Mouse (Mus musculus): Measurements from ENCODE around the gene Depp1.

The Depp1 gene

DNA sequence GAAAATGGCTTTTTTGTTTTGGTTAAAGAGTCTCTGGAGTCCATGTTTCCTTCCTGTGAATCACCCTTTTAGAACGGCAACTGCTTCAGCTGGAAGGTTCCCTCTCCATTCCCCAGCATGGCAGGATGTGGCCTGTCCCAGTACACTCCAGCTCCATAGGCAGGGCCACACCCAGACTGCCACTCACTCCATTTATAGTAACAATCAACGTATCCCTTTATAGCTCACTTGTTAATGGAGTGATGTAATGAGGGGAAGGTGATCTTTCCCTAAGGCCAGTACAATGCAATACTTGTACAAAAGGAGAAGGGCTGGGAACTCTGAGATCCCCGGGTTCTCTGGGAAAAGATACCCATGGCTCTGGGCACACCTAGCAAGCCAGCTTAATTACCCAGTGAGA, 6.1 kb upstream of the Depp1 start:
- in situ Hi-C loops (cut with MboI; ENCODE audit: unreplicated experiment in 2 of 2) = no loop called here

DNA sequence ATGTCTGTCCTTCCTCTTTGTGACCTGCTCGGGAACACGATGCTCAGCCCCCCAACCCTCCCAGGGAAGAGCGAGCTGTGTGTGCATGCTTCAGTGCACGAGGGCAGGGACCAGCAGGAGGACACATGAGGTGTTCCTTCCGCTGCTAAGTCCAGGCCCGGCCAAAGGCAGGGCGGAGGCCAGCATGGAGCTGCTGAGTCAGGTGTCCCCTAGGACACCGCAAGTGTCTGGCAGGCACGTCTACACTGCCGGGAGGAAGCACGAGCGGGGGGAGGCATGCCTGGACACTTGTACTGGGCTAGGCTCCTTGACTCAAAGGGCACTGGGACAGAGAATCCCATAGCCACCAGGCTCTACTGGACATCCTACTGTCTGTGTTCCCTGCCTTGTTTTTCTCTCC, 2.6 kb upstream of the Depp1 start:
- in situ Hi-C loops (cut with MboI; ENCODE audit: unreplicated experiment in 2 of 2) = no loop called here

DNA sequence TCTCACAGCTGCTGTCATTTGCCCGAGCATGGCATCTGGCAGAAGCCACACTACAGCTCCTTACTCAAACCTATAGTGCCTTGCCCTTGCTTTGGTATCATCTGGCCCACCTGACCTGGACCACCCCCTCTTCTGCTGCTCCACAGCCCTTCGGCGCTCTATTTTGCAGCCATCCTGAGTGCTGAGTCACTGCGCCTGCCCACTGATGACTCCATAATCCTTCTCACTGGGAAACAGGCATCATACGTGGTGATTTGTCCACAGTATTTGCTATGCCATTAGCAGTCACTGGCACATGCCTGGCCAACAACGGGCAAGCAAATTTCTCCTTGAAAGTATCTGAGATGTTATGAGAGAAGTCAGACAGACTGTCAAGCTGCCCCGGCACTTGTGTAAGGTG, 598 bp upstream of the Depp1 start:
- in situ Hi-C loops (cut with MboI; ENCODE audit: unreplicated experiment in 2 of 2) = loop anchor here (5.0 to 10.0 kb wide), 4 partner anchors 47 to 1175 kb away; partner anchors contain the start of gene Cxcl12 (in 1 of the 2)

DNA sequence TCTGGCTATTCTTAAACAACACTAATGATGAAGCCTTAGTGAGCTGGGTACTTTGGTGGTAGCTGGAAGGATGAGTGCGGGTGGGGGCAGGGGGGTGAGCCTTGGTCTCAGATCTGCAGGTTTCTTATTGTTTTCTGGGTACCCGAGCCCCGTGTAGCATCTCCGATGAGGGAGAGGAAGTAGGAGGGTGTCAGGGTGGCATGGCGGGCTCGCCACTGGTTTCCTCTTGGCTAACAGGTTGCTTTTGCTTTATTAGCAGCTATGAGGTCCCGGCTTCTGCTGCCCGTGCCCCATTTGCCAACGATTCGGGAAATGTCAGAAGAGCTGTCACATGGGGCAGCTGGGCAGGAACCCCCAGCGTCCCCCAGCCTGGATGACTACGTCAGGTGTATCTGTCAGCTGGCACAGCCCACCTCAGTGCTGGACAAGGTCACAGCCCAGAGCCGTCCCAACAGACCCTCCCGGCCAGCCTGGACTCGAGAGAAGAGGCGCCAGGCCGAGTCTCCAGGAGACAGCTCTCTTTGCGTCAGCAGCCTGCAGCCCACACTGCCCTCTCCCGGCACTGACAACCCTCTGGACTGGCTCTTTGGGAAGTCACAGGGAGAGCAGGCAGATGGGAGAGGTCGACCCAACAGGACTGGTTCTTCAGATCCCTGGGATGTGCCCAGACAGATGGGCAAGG, 1.2 kb downstream of the Depp1 start:
- in situ Hi-C loops (cut with MboI; ENCODE audit: unreplicated experiment in 2 of 2) = loop anchor here (5.0 to 10.0 kb wide), 4 partner anchors 46 to 1173 kb away; partner anchors contain the start of gene Cxcl12 (in 1 of the 2)

DNA sequence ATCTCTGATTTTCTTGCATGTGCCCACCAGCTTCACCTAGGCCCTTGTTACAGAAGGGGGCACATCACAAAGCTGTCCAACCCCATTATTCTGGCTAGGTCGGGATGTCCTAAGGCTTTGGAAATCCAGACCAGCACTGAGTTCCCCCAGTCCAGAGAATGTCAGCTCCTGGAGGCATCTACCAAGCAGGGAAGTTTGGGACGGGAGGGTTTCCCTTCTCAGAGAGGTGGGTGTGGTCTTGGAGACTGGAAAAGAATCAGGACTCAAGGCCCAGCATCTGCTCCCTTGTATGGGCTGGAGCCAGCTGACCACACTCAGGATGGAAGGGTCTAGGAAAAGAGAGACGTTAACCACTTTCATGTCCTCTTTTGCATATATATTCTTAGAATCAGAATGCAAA, 2.8 kb downstream of the Depp1 start:
- in situ Hi-C loops (cut with MboI; ENCODE audit: unreplicated experiment in 2 of 2) = loop anchor here (5.0 to 10.0 kb wide), 4 partner anchors 44 to 1172 kb away; partner anchors contain the start of gene Cxcl12 (in 1 of the 2)

DNA sequence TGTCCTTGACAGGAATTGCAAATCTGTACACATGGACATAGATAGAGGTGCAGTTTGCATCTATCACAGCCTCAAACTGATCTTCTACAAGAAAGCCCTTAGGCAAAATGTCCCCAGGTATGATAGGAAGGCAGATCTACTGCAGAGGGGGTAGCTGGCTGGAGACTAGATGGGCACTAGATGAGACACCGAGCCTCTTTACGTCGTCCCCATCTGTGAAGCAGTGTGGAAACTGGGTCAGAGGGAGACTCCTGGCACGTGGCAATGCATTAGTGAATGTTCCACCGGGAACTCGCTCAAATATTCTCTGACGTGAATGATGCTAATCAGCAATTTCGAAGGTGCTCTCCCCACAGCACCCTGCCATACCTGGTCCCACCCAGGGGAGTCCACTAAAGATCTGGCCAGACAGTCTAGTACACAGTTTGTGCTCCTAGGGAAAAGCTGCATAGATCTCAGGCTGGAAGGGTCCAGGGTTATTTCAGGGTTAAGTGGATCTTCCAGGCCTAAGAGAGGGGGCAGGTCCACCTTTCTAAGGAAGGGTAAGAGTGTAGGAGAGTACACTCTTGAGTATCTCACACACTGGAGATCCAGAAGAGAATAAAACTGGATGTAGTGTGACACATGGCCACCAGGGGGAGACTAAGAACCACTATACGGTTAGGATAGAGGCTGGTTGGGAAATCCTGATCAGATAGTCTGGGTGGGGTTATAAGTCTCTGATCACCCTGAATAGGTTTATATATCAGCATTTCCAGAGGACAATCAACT, 3.5 kb downstream of the Depp1 start:
- in situ Hi-C loops (cut with MboI; ENCODE audit: unreplicated experiment in 2 of 2) = loop anchor here (5.0 to 10.0 kb wide), 4 partner anchors 43 to 1171 kb away; partner anchors contain the start of gene Cxcl12 (in 1 of the 2)

DNA sequence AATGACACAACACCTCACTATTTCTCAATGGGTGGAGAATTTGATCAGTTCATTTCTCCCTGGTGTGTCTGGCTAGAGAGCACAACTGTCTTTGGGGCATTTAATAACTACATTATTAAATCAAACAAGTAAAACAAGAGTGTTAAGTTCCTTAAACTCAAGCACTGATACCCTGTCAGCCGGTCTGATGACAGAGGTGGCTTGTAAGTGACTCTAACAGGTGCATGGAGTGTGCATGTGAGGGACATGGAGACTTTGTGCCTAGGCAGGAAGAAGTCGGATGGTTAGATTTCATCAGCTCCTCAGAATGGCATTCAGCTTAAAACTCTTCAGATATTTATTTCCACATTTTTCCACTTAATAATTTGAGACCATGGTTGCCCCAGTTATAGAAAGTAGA, 13.0 kb downstream of the Depp1 start:
- in situ Hi-C loops (cut with MboI; ENCODE audit: unreplicated experiment in 2 of 2) = no loop called here

DNA sequence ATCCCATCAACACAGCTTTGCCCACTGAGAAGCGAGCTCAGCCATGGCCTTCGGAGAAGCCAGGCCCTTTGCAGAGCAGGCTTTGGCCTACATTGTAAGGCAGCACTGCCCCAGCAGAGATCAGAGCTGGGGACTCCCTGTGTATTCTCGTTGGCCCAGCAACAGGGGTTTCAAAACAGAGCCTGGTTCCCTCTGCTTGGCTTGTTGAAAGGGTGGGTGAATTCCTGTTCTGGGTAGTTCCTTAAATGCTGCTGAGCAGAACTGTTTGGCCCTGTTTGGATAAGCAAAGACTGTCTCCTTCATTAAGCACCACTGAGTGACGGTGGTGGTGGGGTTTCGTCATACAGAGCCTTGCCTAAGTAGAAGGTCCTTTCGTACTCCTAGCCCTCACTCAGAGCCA, 13.6 kb downstream of the Depp1 start:
- in situ Hi-C loops (cut with MboI; ENCODE audit: unreplicated experiment in 2 of 2) = no loop called here

DNA sequence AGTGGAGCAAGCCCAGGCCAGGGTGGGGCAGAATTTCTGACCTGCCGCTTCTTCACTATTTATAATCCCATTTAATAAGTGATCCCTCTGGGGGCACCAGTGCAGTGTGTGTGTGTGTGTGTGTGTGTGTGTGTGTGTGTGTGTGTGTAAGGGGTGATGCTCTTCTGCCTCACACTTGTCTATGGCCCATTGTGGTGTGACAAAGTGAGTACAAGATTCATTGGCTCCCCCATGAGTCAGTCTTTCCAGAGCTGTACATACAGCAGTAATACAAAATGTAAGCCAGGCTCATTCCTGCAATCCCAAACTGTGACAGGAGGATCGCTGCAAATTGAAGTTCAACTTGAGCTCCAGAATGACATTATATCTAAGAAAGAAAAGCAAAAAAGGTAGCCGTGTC, 14.4 kb downstream of the Depp1 start:
- in situ Hi-C loops (cut with MboI; ENCODE audit: unreplicated experiment in 2 of 2) = no loop called here

DNA sequence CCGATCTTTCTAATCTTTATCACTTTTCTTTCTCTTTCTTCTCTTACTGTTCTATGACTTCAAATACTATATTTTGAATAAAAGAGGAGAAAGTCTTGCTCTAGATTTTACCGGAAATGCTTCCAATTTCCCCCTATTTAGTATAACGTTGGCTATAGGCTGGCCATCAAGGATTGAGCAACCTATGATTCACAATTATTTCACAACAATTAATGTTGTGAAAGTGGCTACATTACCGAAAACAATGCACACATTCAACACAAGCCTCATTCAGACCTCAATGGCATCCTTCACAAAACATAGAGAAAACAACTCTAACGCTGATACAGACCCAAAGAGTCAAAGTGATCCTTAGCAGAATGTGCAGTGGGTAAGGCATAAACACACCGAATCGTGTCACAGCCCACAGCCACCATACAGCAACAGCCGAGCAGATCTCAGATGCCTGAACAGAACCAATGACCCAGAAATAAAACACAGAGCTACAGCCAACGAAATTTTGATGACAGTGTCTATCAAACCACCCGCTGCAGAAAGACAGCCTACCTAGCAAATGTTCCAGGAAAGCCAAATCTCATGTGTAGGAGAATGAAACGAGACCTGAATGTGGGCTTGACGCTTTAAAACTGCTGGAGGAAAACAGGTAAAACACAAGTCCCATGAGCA, 15.8 kb downstream of the Depp1 start:
- in situ Hi-C loops (cut with MboI; ENCODE audit: unreplicated experiment in 2 of 2) = no loop called here

DNA sequence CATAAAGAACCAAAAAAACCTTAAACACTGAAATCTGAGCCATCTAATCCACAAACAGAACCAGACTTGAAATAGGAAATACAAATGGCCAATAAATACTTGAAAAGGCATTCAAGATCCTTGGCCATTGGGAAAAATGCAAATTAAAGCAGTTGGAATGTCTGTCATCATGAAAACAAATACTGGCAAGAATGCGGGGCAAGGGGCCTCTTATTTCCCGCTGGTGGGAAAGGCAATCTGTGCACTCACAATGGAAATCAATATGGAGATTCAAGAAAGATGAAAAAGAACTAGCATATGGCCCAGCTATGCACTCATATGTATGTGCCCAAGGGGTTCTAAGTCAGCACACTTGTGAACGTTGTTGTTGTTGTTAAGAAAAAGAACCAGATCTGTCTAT, 16.5 kb downstream of the Depp1 start:
- in situ Hi-C loops (cut with MboI; ENCODE audit: unreplicated experiment in 2 of 2) = no loop called here

DNA sequence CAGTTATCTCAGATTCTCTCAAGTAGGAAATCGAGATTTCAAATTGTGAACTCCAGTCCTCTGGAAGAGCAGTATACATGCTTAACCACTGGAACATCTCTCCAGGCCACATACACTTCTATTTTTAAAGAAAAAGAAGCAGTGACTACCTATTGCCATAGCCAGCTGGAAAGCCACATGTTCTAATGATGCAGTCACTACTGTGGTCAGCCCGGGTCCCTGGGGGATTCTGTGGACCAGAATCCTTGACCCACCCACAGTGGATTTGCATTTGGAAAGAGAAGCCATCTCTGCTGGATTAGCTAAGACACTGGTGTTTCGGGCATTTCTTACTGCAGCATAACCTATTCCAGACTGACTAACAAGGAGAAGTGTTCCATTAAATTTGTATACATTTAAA, 17.0 kb downstream of the Depp1 start:
- in situ Hi-C loops (cut with MboI; ENCODE audit: unreplicated experiment in 2 of 2) = no loop called here

DNA sequence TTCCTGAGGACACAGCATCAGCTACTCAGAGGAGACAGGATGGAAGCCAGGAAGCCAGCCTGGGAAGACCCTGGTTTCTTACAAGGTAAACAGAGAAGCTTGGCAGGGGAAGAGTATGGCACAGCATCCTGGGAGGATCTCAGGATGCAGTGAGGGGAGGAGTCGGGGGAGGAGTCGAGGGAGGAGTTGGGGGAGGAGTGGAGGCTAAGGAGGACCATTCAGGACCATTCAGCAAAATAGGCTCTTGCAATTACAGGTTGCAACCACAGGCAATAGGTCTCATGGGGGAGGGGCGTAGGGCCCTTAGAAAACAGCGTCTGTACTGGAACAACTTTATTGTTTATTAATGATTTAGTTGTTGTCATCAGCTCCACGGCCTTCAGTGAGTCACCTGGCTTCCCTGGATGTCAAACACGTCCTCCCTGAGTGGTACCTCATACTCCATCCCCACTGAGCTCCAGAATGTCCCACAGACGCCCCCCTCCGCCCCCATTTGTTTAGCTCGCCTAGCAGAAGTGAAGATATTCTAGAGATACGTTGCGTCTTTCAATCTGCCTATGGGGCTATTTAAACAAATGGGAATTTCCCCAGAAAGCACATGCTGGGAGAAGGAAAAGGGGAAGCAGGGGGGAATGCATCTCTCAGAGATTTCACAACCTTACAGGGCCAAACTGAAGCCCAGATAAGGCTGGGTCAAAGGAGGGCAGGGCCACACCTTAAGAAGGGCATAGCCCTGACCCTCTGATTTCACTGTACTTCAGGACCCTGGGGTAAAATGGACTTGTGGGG, 18.5 kb downstream of the Depp1 start:
- in situ Hi-C loops (cut with MboI; ENCODE audit: unreplicated experiment in 2 of 2) = no loop called here

DNA sequence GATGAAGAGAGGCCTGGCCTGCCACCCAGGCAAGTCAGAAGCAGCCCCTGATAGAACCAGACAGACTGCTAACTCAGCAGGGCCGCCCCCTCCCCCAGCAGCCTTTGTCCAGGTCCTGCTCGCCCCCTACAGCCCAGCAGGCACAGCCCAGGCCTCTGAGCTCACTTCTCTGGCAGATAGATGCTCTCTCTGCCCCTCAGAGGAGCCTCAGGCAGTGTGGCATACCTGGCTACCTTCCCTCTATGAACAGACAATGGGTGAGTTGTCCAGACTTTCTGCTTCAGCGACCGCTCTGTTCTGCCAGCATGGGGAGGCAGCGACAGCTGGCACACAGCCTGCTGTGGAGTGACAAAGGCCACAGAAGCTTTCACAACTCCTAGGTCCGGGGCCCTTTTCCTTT, 19.7 kb downstream of the Depp1 start:
- in situ Hi-C loops (cut with MboI; ENCODE audit: unreplicated experiment in 2 of 2) = loop anchor here in 1 of 2 experiments (10.0 kb wide), 1 partner anchor 1235 kb away; the partner anchor contains the start of gene Hnrnpf

DNA sequence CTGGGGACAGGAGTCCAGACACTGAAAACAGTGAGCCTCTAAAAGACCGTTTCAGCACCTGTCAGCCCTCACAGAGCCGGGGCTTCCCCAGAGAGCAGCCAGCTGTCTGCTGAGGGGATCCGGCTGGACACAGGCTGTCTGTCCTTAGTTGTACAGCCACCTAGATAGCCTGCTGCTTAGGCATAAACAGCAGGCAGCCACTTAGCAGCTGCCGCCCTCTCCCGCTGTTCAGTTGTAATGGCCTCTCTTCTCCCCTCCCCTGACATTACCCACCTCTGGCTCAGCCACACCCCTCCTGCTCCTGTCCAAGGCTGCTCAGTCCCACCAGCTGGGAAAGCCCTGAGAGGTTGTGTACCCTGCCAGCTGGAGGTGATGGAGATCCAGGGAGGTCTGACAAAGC, 20.6 kb downstream of the Depp1 start:
- in situ Hi-C loops (cut with MboI; ENCODE audit: unreplicated experiment in 2 of 2) = loop anchor here in 1 of 2 experiments (10.0 kb wide), 1 partner anchor 1234 kb away; the partner anchor contains the start of gene Hnrnpf

DNA sequence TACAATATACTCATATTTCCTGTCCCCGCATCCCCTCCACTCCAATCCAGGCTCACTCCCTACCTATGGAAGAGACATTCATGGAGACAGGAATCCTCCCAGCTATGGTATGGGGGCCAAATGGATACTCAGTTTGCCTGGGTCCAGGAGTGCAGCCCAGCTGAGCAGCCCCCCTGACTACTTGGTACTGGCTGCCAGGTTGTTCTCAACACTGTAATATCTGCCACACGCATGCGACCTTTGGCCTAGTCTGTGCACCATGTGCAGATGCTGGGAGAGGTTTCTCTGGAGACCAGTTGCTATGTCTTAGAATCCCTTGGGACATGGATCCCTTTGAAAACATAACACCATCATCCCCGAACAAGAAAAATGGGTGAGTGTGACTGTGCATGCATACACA, 21.4 kb downstream of the Depp1 start:
- in situ Hi-C loops (cut with MboI; ENCODE audit: unreplicated experiment in 2 of 2) = loop anchor here in 1 of 2 experiments (10.0 kb wide), 1 partner anchor 1233 kb away; the partner anchor contains the start of gene Hnrnpf

DNA sequence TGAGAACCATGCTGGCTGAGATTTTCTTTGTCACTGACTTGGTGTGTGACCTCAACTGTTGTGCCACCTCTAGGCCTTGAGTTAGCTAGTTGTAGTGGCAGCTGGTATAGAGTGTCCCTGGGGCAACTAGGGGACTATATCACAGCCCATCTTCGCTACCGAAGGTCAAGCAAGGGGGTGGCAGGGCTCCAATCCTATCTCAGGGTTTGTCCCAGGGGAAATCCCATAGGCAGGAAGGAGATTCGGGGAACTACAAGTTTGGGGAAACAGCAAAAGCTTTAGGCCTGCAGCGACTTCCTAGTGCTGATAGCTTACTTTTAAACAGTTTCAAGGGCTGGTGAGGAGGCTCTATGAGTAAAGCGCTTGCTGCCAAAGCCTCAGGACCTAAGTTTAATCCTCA, 21.9 kb downstream of the Depp1 start:
- in situ Hi-C loops (cut with MboI; ENCODE audit: unreplicated experiment in 2 of 2) = loop anchor here in 1 of 2 experiments (10.0 kb wide), 1 partner anchor 1232 kb away; the partner anchor contains the start of gene Hnrnpf

DNA sequence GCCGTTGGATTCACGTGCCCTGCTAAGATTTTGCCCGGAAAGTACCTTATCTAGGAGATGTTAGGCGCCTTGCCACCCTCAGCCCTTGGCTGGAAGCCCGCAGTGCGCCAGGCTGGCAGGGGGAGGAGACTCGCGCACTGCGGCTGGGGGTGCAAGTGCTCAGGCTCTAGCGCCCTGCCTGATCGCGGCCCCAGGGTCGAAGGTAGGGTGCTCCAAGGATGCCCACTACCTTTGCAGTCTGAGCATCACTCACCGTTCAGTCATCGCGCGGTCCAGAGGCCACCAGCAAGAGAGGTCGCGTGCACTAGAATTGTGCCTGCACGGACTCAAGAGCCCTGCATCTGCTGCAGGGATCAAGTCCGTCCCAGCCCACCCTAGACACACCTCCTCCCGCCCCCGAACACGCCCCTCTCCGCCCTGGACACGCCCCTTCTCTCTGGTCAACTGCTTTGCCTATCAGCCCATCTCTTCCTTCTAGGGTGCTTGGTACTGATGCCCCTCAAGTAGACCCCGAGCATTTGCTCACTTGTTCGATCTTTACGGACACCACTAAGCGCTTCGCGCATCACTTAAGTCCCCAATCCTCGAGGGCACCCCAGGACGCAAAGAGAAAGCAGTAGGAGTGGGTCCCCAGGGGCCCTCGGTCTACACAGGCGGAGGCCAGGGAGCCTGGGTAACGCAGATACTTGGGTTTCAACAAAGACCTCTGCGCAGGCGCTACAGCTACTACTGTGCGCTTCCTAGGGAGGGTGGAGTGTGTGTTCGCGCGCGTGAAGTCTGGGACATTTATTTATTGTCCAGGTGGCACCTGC, 23.3 kb downstream of the Depp1 start, which contains the start of gene Rassf4:
Gene Rassf4 (minus strand): TSS at position 482 of the 812 bp plus-strand sequence.
- in situ Hi-C loops (cut with MboI; ENCODE audit: unreplicated experiment in 2 of 2) = loop anchor here in 1 of 2 experiments (10.0 kb wide), 1 partner anchor 1231 kb away; the partner anchor contains the start of gene Hnrnpf

DNA sequence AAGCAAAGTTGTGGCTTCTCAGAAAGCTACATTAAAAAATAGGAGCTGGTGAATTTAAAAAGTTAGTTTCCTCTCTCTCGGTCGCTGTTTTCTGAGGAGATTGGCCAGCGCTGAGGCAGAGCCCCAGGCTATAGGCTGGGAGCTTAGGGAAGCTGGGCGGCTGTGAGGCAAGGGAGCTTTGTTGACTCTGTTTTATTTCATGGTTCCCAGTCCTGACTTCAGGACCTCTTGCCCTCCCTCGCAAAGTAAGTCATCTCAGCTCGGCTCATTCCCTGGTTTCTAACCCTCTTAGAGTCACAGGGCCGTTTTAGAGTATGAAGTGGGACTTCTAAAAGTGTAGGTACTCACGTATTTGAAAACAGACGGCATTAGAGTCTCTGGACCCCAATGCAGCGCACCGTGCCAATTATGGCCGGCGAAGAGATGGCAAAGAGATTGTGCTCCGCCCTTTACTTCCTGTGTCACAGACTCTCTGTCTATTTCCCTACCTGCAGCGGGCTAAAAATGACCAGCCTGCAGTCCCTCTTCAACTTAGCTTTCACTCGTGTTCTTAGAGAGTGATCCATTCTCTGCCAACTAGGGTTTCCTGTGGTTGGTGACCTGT, 24.0 kb downstream of the Depp1 start:
- in situ Hi-C loops (cut with MboI; ENCODE audit: unreplicated experiment in 2 of 2) = loop anchor here in 1 of 2 experiments (10.0 kb wide), 1 partner anchor 1230 kb away; the partner anchor contains the start of gene Hnrnpf

Data from v-Abl transformed pro-B cells (cell line).